Mouse (Mus musculus) ES-E14 (cell line): ENCODE data around the gene Dlat.

ENCODE experiments used
- MAFK ChIP-seq: IDR thresholded peaks from 2 replicates; pipeline ENCODE4 v1.6.1; 2014; ENCODE audit warnings: mild to moderate bottlenecking, low read depth, low read length, inconsistent platforms; ENCODE audit not compliant: insufficient read depth
- ZC3H11A ChIP-seq: IDR thresholded peaks from 2 replicates; pipeline ENCODE4 v1.6.1; 2012; ENCODE audit warnings: low read depth, mild to moderate bottlenecking, inconsistent platforms, low read length, borderline replicate concordance

DNA sequence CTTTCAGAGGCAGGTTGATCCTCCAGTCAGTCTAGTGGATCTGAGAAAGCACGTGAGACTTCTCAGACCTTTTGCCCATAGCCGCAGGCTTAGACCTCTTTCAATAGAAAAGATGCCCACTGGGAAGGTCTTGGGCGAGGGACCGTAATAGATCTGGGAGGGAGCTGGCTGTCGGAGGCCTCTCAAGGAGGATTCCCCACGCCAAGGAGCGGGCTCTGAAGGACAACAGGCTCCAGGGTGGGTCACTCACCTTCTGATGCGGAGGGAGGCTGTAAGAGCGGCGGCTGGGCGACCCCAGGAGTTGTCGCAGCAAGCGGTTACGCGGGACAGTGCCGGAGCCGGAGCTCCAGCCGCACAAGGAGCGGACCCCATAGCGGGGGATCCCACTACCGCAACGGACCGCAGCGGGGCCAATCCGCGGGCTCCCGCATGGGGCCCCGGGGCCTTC lies 615 bp downstream of the Dlat start:
- TF ChIP-seq MAFK (no peak), ZC3H11A (no peak)
